Mouse (Mus musculus) liver, embryonic 11.5 days (tissue): ENCODE data around the gene Tmem63a. TPM values are rescaled to one million over a fixed set of nuclear protein-coding genes. Genes with fewer than 3 reads are reported as not detected.
A peak's percentile ranks its signal among the peaks of the same experiment; 100 is the strongest.

Experiments
- ATAC-seq: fragments of 200-750 bp; cut with Nextera tagmentation; replicated peaks from 2 replicates; pipeline ENCODE4 v1.8.0; 2017; ENCODE audit warnings: moderate number of reproducible peaks, mild to moderate bottlenecking, moderate TSS enrichment, moderate library complexity; ENCODE audit not compliant: low FRiP score
- DNase-seq: peaks from one replicate; pipeline ENCODE4 v3.0.0-alpha.2; 2017; ENCODE audit warnings: low spot score
- H3K27ac ChIP-seq: fragments of 300-500 bp; sonication (generic); 2 replicates; pipeline ENCODE4 v1.5.1; 2014; ENCODE audit warnings: mild to moderate bottlenecking, low read depth, low read length, control low read depth
- H3K27me3 ChIP-seq: fragments of 300-500 bp; sonication (generic); replicated peaks from 2 replicates; pipeline ENCODE4 v1.6.1; 2014; ENCODE audit warnings: low read length, mixed read lengths; ENCODE audit not compliant: control insufficient read depth, insufficient read depth
- H3K36me3 ChIP-seq: fragments of 300-500 bp; sonication (generic); 2 replicates; pipeline ENCODE4 v1.6.1; 2014; ENCODE audit warnings: mild to moderate bottlenecking, low read length, moderate library complexity, mixed read lengths; ENCODE audit not compliant: control insufficient read depth, insufficient read depth
- H3K4me1 ChIP-seq: fragments of 300-500 bp; sonication (generic); replicated peaks from 2 replicates; pipeline ENCODE4 v1.6.1; 2014; ENCODE audit warnings: low read length, mixed read lengths; ENCODE audit not compliant: control insufficient read depth, insufficient read depth
- H3K4me2 ChIP-seq: fragments of 300-500 bp; sonication (generic); 2 replicates; pipeline ENCODE4 v1.6.1; 2014; ENCODE audit warnings: mild to moderate bottlenecking, control low read depth, moderate library complexity
- H3K4me3 ChIP-seq: fragments of 300-500 bp; sonication (generic); 2 replicates; pipeline ENCODE4 v1.5.1; 2014; ENCODE audit warnings: low read depth, low read length, control low read depth
- H3K9ac ChIP-seq: fragments of 300-500 bp; sonication (generic); 2 replicates; pipeline ENCODE4 v1.6.1; 2014; ENCODE audit warnings: low read depth, low read length, control low read depth
- H3K9me3 ChIP-seq: fragments of 300-500 bp; sonication (generic); 2 replicates; pipeline ENCODE4 v1.6.1; 2016; ENCODE audit warnings: low read length, inconsistent platforms, mixed read lengths; ENCODE audit not compliant: control insufficient read depth
- WGBS: fragments of 180-500 bp; shearing (Covaris S2); extraction: QIAGEN DNeasy Blood & Tissue Kit; methylation state at CpG from one replicate; pipeline ENCODE4 v1.1.7; 2014; 5-methylcytosine and 5-hydroxymethylcytosine counted together
- polyA plus RNA-seq: library from polyadenylated mRNA; unstranded; fragments of >200 nt; fragmentation: Nextera tagmentation; extraction: Ambion mirVana; gene quantifications from 2 replicates; pipeline ENCODE4 v1.2.1, GENCODE M21; 2014

Tmem63a gene
- polyA plus RNA-seq, 1 experiment from 2014 or later: 8.3 TPM

DNA sequence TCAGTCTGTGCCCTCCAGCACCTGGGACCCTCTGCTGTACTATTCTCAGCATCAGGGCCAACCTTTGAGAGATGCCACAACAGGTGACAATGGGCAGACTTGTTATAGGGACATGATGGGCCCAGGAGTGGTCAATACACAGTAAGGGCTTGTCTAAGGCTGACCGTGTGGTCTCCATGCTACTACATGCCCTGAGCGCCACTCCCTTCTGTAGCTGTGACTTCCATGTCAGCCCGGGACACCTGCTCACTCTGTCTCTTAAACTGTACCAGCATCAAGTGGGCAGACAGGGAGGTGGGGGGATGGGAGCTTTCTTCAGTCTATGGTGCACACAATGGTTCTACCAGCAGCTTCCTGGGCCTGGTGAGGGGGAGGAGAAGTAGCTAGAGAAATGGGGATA lies 59.1 kb downstream of the Tmem63a start:
- Histone ChIP-seq H3K4me3 (no peak overlapping the region), H3K4me1 (0 out of 2 replicates have a peak, but pooled peaks cover 4% of the 10 kb centered on the region), H3K9ac (no peak overlapping the region), H3K36me3 (no peaks in the 10 kb centered on the region), H3K9me3 (no peaks in the 10 kb centered on the region), H3K4me2 (no peak overlapping the region), H3K27me3 (no peaks in the 10 kb centered on the region), H3K27ac (no peak overlapping the region)
- DNase-seq (no peak), ATAC-seq (no peak)
- 83% methylated on average over 3 of the region's 3 CpGs for WGBS

DNA sequence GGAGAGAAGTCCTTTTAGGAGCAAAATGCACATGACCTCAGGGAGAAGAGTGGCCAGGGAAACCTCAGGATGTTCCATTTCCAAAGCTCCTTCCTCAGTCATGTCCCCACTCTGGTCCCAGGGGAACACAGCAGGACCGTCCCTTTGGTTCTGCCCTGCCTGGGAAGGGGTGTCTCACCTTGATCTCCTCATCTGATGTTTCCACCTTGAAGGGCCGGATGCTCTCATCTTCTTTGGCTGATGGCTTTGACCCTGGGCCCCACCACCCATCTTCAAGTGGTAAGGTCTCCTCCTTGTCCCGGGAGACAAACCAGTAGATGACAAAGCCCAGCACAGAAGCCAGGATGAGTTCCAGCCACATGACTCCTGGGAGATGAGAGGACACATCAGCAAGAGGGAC lies 59.5 kb downstream of the Tmem63a start:
- WGBS: 72% methylated on average over 3 of the region's 3 CpGs
- no peaks in the 10 kb centered on the region for H3K36me3 ChIP-seq
- no peak for ATAC-seq

DNA sequence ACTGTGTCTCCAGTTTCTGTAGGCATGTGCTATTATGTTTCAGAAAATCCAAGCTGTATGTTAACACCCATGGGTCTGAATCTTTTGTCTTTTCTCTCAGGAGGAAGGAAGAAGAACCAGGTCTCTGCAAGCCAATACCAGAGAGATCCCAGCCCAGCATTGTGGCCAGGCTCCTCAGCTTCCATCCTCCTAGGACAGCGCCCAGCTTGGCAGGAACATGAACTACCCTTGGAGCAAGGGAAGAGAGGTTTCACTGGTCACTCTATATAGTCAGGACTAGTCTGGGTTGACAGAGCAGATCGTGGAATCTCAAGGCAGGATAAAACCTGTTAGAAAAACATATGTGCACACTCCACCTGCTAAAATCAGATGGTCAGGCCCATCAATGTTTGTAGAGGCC lies 61.6 kb downstream of the Tmem63a start:
- Histone ChIP-seq H3K9me3 (no peaks in the 10 kb centered on the region), H3K36me3 (no peaks in the 10 kb centered on the region), H3K4me3 (no peak overlapping the region), H3K4me2 (no peak overlapping the region), H3K27me3 (no peaks in the 10 kb centered on the region), H3K27ac (no peak overlapping the region), H3K9ac (no peak overlapping the region), H3K4me1 (0 out of 2 replicates have a peak, but pooled peaks cover 4% of the 10 kb centered on the region)
- 77% methylated on average over 2 of the region's 2 CpGs for WGBS
- ATAC-seq (no peak), DNase-seq (no peak)

More for the DNA sequence above, 59.5 kb downstream of the Tmem63a start:
- Histone ChIP-seq H3K9me3 (no peaks in the 10 kb centered on the region), H3K4me1 (0 out of 2 replicates have a peak, but pooled peaks cover 4% of the 10 kb centered on the region), H3K27ac (no peak overlapping the region), H3K4me3 (no peak overlapping the region), H3K4me2 (no peak overlapping the region), H3K9ac (no peak overlapping the region), H3K27me3 (no peaks in the 10 kb centered on the region)
- no peak for DNase-seq

DNA sequence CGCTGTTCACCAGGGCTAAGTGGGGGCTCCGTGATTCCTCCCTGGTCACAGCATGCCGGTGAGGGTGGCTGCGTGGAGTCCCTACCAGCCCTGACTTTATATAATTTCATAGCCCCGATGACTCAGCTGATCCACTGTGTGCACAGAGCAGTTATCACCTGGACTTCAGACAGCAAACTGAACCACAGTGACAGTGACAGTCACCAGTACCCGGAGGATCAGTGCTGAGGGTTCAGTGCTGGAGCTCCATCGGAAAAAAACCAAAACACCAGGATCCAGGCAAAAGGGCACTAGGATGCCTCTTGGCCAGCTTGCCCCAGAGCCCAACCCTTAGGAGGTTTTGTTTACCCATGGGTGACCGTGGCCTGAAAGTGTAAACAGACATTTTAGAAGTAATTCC lies 63.2 kb downstream of the Tmem63a start:
- Histone ChIP-seq H3K4me1 (peaks cover 1% of the 10 kb centered on the region; the same call in 1 of the 2 replicates), H3K4me2 (no peak overlapping the region), H3K27ac (no peak overlapping the region), H3K9ac (no peak overlapping the region), H3K36me3 (no peaks in the 10 kb centered on the region), H3K4me3 (no peak overlapping the region), H3K27me3 (no peaks in the 10 kb centered on the region), H3K9me3 (no peaks in the 10 kb centered on the region)
- DNase-seq (no peak), ATAC-seq (peak; percentile 43; the same call in 1 of the 2 replicates)
- 70% methylated on average over 8 of the region's 8 CpGs for WGBS

DNA sequence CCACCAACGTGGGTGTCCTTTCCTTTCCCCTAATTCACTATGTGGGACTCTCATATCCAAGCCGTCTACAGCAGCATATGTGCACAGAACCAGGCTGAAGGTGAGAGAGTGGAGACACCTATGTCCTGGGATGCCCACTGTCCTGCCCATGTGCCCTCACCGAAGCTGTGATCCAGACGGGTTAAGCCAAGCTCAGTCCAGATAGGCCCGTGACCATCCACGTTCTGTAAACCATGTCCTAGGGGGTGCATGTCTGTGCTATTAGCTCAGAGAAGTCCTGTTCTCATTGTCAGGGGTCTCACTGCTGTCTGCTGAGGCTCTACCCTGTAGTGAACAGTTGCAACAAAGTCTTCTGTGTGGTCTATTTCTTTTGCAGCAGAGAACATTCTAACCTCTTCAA lies 65.7 kb downstream of the Tmem63a start:
- no peaks in the 10 kb centered on the region for H3K36me3 ChIP-seq
- no peaks in the 10 kb centered on the region for H3K9me3 ChIP-seq
- no peak overlapping the region for H3K9ac ChIP-seq
- H3K27me3 ChIP-seq: no peaks in the 10 kb centered on the region
- no peak overlapping the region for H3K27ac ChIP-seq
- DNase-seq (peak; percentile 15), ATAC-seq (no peak)
- WGBS: 89% methylated on average over 6 of the region's 6 CpGs
- no peak overlapping the region for H3K4me2 ChIP-seq
- H3K4me3 ChIP-seq: no peak overlapping the region
- H3K4me1 ChIP-seq: no peaks in the 10 kb centered on the region; the same call in 1 of the 2 replicates

DNA sequence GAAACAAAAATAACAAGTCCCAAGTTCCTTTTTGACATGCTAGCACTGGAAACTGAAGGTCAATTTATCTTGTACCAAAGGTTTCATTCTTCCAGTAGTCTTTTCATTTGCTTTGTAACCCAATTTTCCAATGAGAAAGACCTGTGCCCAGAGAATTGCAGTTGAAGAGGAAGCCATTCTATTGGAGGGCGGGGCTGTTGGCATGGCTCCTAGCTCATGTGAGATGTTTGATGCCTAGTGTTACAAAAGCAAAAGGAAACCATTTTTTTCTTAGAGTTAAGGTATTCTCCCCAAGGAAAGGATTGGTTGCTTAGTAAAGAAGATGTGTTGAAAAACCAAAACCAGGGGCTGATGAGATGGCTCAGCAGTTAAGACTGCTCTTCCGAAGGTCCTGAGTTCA lies 66.1 kb downstream of the Tmem63a start:
- H3K4me2 ChIP-seq: no peak overlapping the region
- H3K27ac ChIP-seq: no peak overlapping the region
- H3K4me1 ChIP-seq: no peaks in the 10 kb centered on the region; the same call in 1 of the 2 replicates
- no peak for DNase-seq
- no peak overlapping the region for H3K9ac ChIP-seq
- no peaks in the 10 kb centered on the region for H3K36me3 ChIP-seq
- WGBS: 87% methylated on average over 2 of the region's 2 CpGs
- no peak for ATAC-seq
- H3K27me3 ChIP-seq: no peaks in the 10 kb centered on the region
- no peak overlapping the region for H3K4me3 ChIP-seq
- H3K9me3 ChIP-seq: no peaks in the 10 kb centered on the region

DNA sequence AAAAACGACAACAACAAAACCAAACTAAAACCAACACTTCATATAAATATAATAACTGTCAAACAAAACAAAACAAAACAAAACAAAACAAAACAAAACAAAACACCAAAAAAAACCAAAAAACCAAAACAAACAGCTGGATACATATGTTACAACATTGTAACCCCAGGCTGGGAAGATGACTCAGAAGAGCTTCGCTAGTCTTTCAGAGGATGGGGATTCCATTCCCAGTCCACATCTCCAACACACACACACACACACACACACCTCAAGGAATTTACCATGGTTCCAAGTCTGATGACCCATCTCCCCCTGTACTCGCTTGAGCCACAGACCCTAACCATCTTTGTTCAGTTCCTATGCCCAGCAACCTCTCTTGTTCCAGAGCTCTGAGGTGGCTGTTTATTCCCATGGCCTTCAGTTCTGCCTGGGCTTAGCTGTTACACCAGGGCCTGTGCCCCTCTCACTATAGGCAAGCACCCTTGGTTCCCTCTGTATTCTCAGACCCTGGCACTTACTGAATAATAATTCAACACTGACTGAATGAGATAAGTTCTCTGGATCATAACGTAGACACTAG lies 67.0 kb downstream of the Tmem63a start:
- Histone ChIP-seq H3K27ac (no peak overlapping the region), H3K9ac (no peak overlapping the region), H3K4me2 (no peak overlapping the region), H3K27me3 (no peaks in the 10 kb centered on the region), H3K9me3 (no peaks in the 10 kb centered on the region), H3K36me3 (no peaks in the 10 kb centered on the region), H3K4me1 (no peaks in the 10 kb centered on the region; the same call in 1 of the 2 replicates), H3K4me3 (no peak overlapping the region)
- 86% methylated on average over 4 of the region's 4 CpGs for WGBS
- no peak for DNase-seq
- no peak for ATAC-seq

DNA sequence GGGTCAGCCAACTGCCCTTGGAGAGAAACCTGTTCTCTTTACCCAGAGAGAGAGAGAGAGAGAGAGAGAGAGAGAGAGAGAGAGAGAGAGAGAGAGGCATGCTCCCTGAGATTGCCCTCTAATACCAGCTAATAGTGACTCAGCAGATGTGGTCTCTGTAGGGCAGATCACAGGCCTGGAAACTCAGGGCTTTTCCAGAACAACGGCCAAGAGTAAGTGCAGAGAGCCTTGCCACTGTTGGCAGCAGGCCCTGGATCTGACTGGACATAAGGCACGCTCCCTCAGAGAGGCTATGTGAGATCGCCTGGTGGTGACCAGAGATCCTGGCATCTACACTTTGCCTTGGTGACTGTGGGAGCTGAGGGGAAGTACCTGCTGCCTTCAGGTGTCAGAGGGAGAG lies 67.6 kb downstream of the Tmem63a start:
- no peak for ATAC-seq
- 63% methylated on average over 3 of the region's 3 CpGs for WGBS

More for the DNA sequence above, 67.6 kb downstream of the Tmem63a start:
- DNase-seq: no peak
- Histone ChIP-seq H3K4me1 (no peaks in the 10 kb centered on the region; the same call in 1 of the 2 replicates), H3K36me3 (no peaks in the 10 kb centered on the region), H3K4me3 (no peak overlapping the region), H3K27me3 (no peaks in the 10 kb centered on the region), H3K9me3 (no peaks in the 10 kb centered on the region), H3K9ac (no peak overlapping the region), H3K27ac (no peak overlapping the region), H3K4me2 (no peak overlapping the region)
